Mouse (Mus musculus) urinary bladder, adult 18-20 months (tissue): ENCODE measurements around the gene Cdkl3.
A peak's percentile ranks its signal among the peaks of the same experiment; 100 is the strongest.
"Not testable (repeated sequence)": the region's sequence is repeated elsewhere in the genome, so short reads cannot be mapped to it uniquely, and the experiment has no call there.

Experiments used
- DNase-seq, 2 experiments: peaks; one replicate each; pipeline ENCODE4 v3.0.0; 2022; ENCODE audit warnings: low spot score in 2 of 2, mixed read lengths in 2 of 2

Gene Cdkl3

GRCm38 (mm10) chr11:52076742-52077352 is 72.8 kb downstream of the Cdkl3 start:
- DNase-seq, result peak in 1 of 2 experiments; percentile 42

GRCm38 (mm10) chr11:52077939-52078338 is 73.9 kb downstream of the Cdkl3 start:
- peak in 1 of 2 experiments; percentile 56 for DNase-seq

- peak in 1 of 2 experiments; percentile 31 for DNase-seq
Observed at GRCm38 (mm10) chr11:52079978-52080377, 76.0 kb downstream of the Cdkl3 start.

GRCm38 (mm10) chr11:52080656-52081055 is 76.6 kb downstream of the Cdkl3 start:
- DNase-seq, result no peak

- no peak for DNase-seq
Observed at GRCm38 (mm10) chr11:52085857-52086203, 81.8 kb downstream of the Cdkl3 start.

GRCm38 (mm10) chr11:52086204-52086864 is 82.3 kb downstream of the Cdkl3 start:
- no peak for DNase-seq

- DNase-seq, result no peak
Observed at GRCm38 (mm10) chr11:52089291-52089690, 85.3 kb downstream of the Cdkl3 start.

- no peak for DNase-seq
Observed at GRCm38 (mm10) chr11:52091261-52091660, 87.2 kb downstream of the Cdkl3 start.

- no peak for DNase-seq
Observed at GRCm38 (mm10) chr11:52094568-52094967, 90.5 kb downstream of the Cdkl3 start.

GRCm38 (mm10) chr11:52097016-52097415 is 93.0 kb downstream of the Cdkl3 start:
- DNase-seq, result no peak

- DNase-seq, result no peak
Observed at GRCm38 (mm10) chr11:52097596-52097995, 93.6 kb downstream of the Cdkl3 start.

GRCm38 (mm10) chr11:52098398-52098946 is 94.5 kb downstream of the Cdkl3 start, which contains the start of gene Ppp2ca:
TSS of gene Ppp2ca (plus strand) at chr11:52098681.
- DNase-seq, result peak; percentile 85 to 99

- DNase-seq, result peak; percentile 33 to 61
Observed at GRCm38 (mm10) chr11:52099031-52099761, 95.2 kb downstream of the Cdkl3 start.

- no peak for DNase-seq
Observed at GRCm38 (mm10) chr11:52099771-52100219, 95.8 kb downstream of the Cdkl3 start.

GRCm38 (mm10) chr11:52102977-52103376 is 99.0 kb downstream of the Cdkl3 start:
- DNase-seq, result no peak

GRCm38 (mm10) chr11:52105503-52105902 is 101.5 kb downstream of the Cdkl3 start:
- no peak for DNase-seq

GRCm38 (mm10) chr11:52106037-52106436 is 102.0 kb downstream of the Cdkl3 start:
- DNase-seq, result no peak

GRCm38 (mm10) chr11:52106438-52106837 is 102.4 kb downstream of the Cdkl3 start:
- no peak for DNase-seq

GRCm38 (mm10) chr11:52108796-52109195 is 104.8 kb downstream of the Cdkl3 start:
- DNase-seq, result no peak

GRCm38 (mm10) chr11:52109421-52109820 is 105.4 kb downstream of the Cdkl3 start:
- DNase-seq, result no peak

GRCm38 (mm10) chr11:52115479-52115878 is 111.5 kb downstream of the Cdkl3 start:
- no peak for DNase-seq

GRCm38 (mm10) chr11:52116117-52116516 is 112.1 kb downstream of the Cdkl3 start:
- DNase-seq, result not testable (repeated sequence)
